ENCODE assay signal across 8 mouse cellular contexts in the genomic region with DNA sequence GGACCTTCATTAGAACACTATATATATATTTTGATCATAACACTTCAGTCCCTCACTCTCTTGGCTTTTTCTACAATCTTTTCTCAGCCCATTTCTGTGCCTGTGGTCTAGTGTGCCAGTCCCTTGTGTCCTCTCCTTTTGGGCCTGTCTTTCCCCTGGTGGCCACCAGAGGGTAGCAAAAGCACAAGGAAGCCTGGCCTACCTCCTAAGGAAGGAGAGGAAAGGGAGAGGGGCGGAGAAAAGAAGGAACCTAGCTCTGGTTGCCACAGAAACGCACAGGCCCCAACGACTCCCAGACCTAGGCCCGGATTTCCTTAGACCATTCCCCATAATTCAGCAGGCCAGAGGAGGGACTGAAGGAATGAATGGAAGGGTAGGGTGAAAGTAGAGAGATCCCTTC. TPM values are rescaled to one million over a fixed set of nuclear protein-coding genes. Genes with fewer than 3 reads are reported as not detected.
A peak's percentile ranks its signal among the peaks of the same experiment; 100 is the strongest.
DNase-seq lines count a peak whose midpoint lies in the region; ATAC-seq lines count a peak whose summit lies in the region.

No protein-coding gene starts in this region.

- peak; percentile 98 for DNase-seq in R1 (ENCODE audit: low read depth, low spot score)
- peak; percentile 93 to 94 for DNase-seq in cerebellum, postnatal 14 days
- peak; percentile 80 to 86 for DNase-seq in frontal cortex, postnatal 25 days (ENCODE audit: low spot score in 2 of 2)
- peak; percentile 88 to 92 for DNase-seq in layer of hippocampus, postnatal 10 days (ENCODE audit: low spot score in 2 of 2)
- peak; percentile 90 for DNase-seq in lung, postnatal 14 days
- peak; percentile 92 for DNase-seq in retina, embryonic 14.5 days (ENCODE audit: low spot score)
- DNase-seq in thymus, postnatal 25 days = peak; percentile 80

- peaks cover 72% of the 10 kb centered on the region for H3K4me1 ChIP-seq in hindbrain, embryonic 13.5 days (replicated peaks)

- peak overlapping the region; percentile 51 for H3K4me2 ChIP-seq in hindbrain, embryonic 13.5 days

- H3K4me3 ChIP-seq in hindbrain, embryonic 13.5 days = 0 out of 2 replicates have a peak overlapping the region, but pooled peaks have one; percentile 12

- H3K9me3 ChIP-seq in hindbrain, embryonic 13.5 days = no peaks in the 10 kb centered on the region

- H3K27me3 ChIP-seq in hindbrain, embryonic 13.5 days = peaks cover 46% of the 10 kb centered on the region

- H3K27ac ChIP-seq in hindbrain, embryonic 13.5 days = peak overlapping the region; percentile 23; the same call in 1 of the 2 replicates

- peak overlapping the region; percentile 55 for H3K9ac ChIP-seq in hindbrain, embryonic 13.5 days

- WGBS in hindbrain, embryonic 13.5 days = 4% methylated on average over 4 of the region's 4 CpGs

- H3K36me3 ChIP-seq in hindbrain, embryonic 13.5 days = peaks cover 19% of the 10 kb centered on the region

- peak; percentile 16; the same call in 1 of the 2 replicates for ATAC-seq in hindbrain, embryonic 13.5 days (ENCODE audit: low FRiP score)

RNA-seq across cellular contexts. Expression of a gene that starts 5.9 kb away (rescaled TPM):
- 46.8 and 49.7 TPM in 2 replicates for polyA plus RNA-seq in hindbrain, embryonic 13.5 days (2015; fragmentation: Nextera tagmentation; extraction: Ambion mirVana)
- total RNA-seq in layer of hippocampus, postnatal 10 days (2021) = 10 to 100 TPM; 59.9 to 63.1 TPM

RNA-seq across cellular contexts. Expression of a gene that starts 21.0 kb away (rescaled TPM):
- polyA plus RNA-seq in hindbrain, embryonic 13.5 days (2015; fragmentation: Nextera tagmentation; extraction: Ambion mirVana) = 8.6 and 9.8 TPM in 2 replicates
- 1 to 10 TPM; 2.7 to 3.4 TPM for total RNA-seq in layer of hippocampus, postnatal 10 days (2021)

RNA-seq across cellular contexts. Expression of a gene that starts 33.0 kb away (rescaled TPM):
- polyA plus RNA-seq in hindbrain, embryonic 13.5 days (2015; fragmentation: Nextera tagmentation; extraction: Ambion mirVana) = 41.5 and 47.0 TPM in 2 replicates
- total RNA-seq in layer of hippocampus, postnatal 10 days (2021) = 100 to 1,000 TPM; 102 to 105 TPM

RNA-seq across cellular contexts. Expression of a gene that starts 35.9 kb away (rescaled TPM):
- polyA plus RNA-seq in hindbrain, embryonic 13.5 days (2015; fragmentation: Nextera tagmentation; extraction: Ambion mirVana) = 12.1 and 12.4 TPM in 2 replicates
- 1 to 10 TPM; 6.4 to 7.2 TPM for total RNA-seq in layer of hippocampus, postnatal 10 days (2021)

RNA-seq across cellular contexts. Expression of a gene that starts 44.9 kb away (rescaled TPM):
- polyA plus RNA-seq in hindbrain, embryonic 13.5 days (2015; fragmentation: Nextera tagmentation; extraction: Ambion mirVana) = 0.14 and 0.17 TPM in 2 replicates
- under 1 TPM; 0.51 to 0.71 TPM for total RNA-seq in layer of hippocampus, postnatal 10 days (2021)

Comparison
In these comparisons a context has a peak if more than half of its experiments do, and no peak if none do; other contexts are left out.
1. Peak in every context shown above with its lines: DNase-seq, ATAC-seq, H3K4me3 ChIP-seq and H3K27ac ChIP-seq.